ENCODE assay signal across 8 mouse cellular contexts in genomic region chr17:12120268-12120667, GRCm38 (mm10). TPM values are rescaled to one million over a fixed set of nuclear protein-coding genes. Genes with fewer than 3 reads are reported as not detected.
DNase-seq lines count a peak whose midpoint lies in the region; ATAC-seq and TF ChIP-seq lines count a peak whose summit lies in the region.

No protein-coding gene starts in this region.

- no peaks in the 10 kb centered on the region for H3K36me3 ChIP-seq in heart, embryonic 14.5 days (ENCODE audit: control insufficient read depth, insufficient read depth, low read length)
- H3K36me3 ChIP-seq in G1E (replicated peaks): peaks cover 17% of the 10 kb centered on the region
- peaks cover 17% of the 10 kb centered on the region for H3K36me3 ChIP-seq in hindbrain, embryonic 13.5 days
- peaks cover 16% of the 10 kb centered on the region for H3K36me3 ChIP-seq in midbrain, embryonic 12.5 days

- H3K9me3 ChIP-seq in heart, embryonic 14.5 days (ENCODE audit: control insufficient read depth, low read length): peaks cover 4% of the 10 kb centered on the region; the same call in 1 of the 2 replicates
- H3K9me3 ChIP-seq in G1E (replicated peaks): peaks cover 3% of the 10 kb centered on the region; the same call in 1 of the 2 replicates
- H3K9me3 ChIP-seq in hindbrain, embryonic 13.5 days: 0 out of 2 replicates have a peak, but pooled peaks cover 3% of the 10 kb centered on the region
- no peaks in the 10 kb centered on the region for H3K9me3 ChIP-seq in midbrain, embryonic 12.5 days

- peak overlapping the region; percentile 79 for H3K9ac ChIP-seq in heart, embryonic 14.5 days (ENCODE audit: low read length)
- H3K9ac ChIP-seq in hindbrain, embryonic 13.5 days: peak overlapping the region; percentile 83
- H3K9ac ChIP-seq in midbrain, embryonic 12.5 days (replicated peaks): no peak overlapping the region; the same call in 1 of the 2 replicates

- WGBS in heart, embryonic 14.5 days: 42% methylated on average over 5 of the region's 5 CpGs
- 27% methylated on average over 5 of the region's 5 CpGs for WGBS in hindbrain, embryonic 13.5 days
- 38% methylated on average over 5 of the region's 5 CpGs for WGBS in midbrain, embryonic 12.5 days

- no peaks in the 10 kb centered on the region for H3K27me3 ChIP-seq in heart, embryonic 14.5 days (ENCODE audit: control insufficient read depth, insufficient read depth, low read length)
- H3K27me3 ChIP-seq in G1E (ENCODE audit: insufficient read depth, low read length): no peaks in the 10 kb centered on the region
- no peaks in the 10 kb centered on the region for H3K27me3 ChIP-seq in hindbrain, embryonic 13.5 days
- H3K27me3 ChIP-seq in midbrain, embryonic 12.5 days: no peaks in the 10 kb centered on the region

- peaks cover 0 to 11% of the 10 kb centered on the region in 2 experiments; a peak in 2 of 4 replicates for H3K4me1 ChIP-seq in heart, embryonic 14.5 days (ENCODE audit: control insufficient read depth in 2 of 2, insufficient read depth in 2 of 2, low read length in 2 of 2)
- H3K4me1 ChIP-seq in G1E (ENCODE audit: insufficient read depth, low read depth, low read length): peaks cover 51% of the 10 kb centered on the region
- H3K4me1 ChIP-seq in hindbrain, embryonic 13.5 days (replicated peaks): peaks cover 27% of the 10 kb centered on the region
- H3K4me1 ChIP-seq in midbrain, embryonic 12.5 days: peaks cover 21% of the 10 kb centered on the region

- H3K4me3 ChIP-seq in heart, embryonic 14.5 days (ENCODE audit: control insufficient read depth in 1 of 2, insufficient read depth in 1 of 2, low read depth in 1 of 2, low read length in 2 of 2): peak overlapping the region in 1 of 2 experiments; percentile 67; a peak in 2 of 4 replicates
- H3K4me3 ChIP-seq in G1E (ENCODE audit: low read depth, low read length): peak overlapping the region; percentile 75; the same call in 1 of the 2 replicates
- peak overlapping the region; percentile 65 for H3K4me3 ChIP-seq in hindbrain, embryonic 13.5 days
- H3K4me3 ChIP-seq in midbrain, embryonic 12.5 days: peak overlapping the region; percentile 70

- peak overlapping the region; percentile 85 for H3K4me2 ChIP-seq in heart, embryonic 14.5 days (ENCODE audit: low read length)
- peak overlapping the region; percentile 85 for H3K4me2 ChIP-seq in hindbrain, embryonic 13.5 days
- H3K4me2 ChIP-seq in midbrain, embryonic 12.5 days (replicated peaks): peak overlapping the region; percentile 88

- no peak for TF ChIP-seq CTCF in G1E (IDR thresholded peaks at IDR 0.05; ENCODE audit: low read depth, low read length)

- H3K27ac ChIP-seq in heart, embryonic 14.5 days (replicated peaks in 1 of 2; ENCODE audit: control insufficient read depth in 1 of 2, insufficient read depth in 1 of 2, low read depth in 2 of 2, low read length in 2 of 2): no peak overlapping the region
- peak overlapping the region; percentile 19; the same call in 1 of the 2 replicates for H3K27ac ChIP-seq in hindbrain, embryonic 13.5 days
- no peak overlapping the region for H3K27ac ChIP-seq in midbrain, embryonic 12.5 days (replicated peaks)

- no peak for ATAC-seq in heart, embryonic 14.5 days (ENCODE audit: insufficient number of reproducible peaks, insufficient read depth, low FRiP score, low read depth)
- no peak for ATAC-seq in G1E (ENCODE audit: extremely low read depth, insufficient number of reproducible peaks, low FRiP score, poor library complexity, severe bottlenecking)
- no peak for ATAC-seq in hindbrain, embryonic 13.5 days (ENCODE audit: low FRiP score)
- no peak for ATAC-seq in midbrain, embryonic 12.5 days (ENCODE audit: low FRiP score, low read depth)
- ATAC-seq in monocyte, adult 5-6 weeks (replicated peaks; ENCODE audit: insufficient number of reproducible peaks, low FRiP score, low TSS enrichment, poor library complexity, severe bottlenecking): no peak

- DNase-seq in heart, adult 18-20 months: no peak
- no peak for DNase-seq in G1E (ENCODE audit: low spot score)
- DNase-seq in thymus, postnatal 4 days: no peak
- DNase-seq in layer of hippocampus, adult 9-11 months: no peak

RNA-seq across cellular contexts. Expression of gene Agpat4, which starts 1.8 kb away (rescaled TPM):
- polyA plus RNA-seq in heart, embryonic 14.5 days (2014; fragmentation: Nextera tagmentation; extraction: Ambion mirVana): 9.2 and 11.0 TPM in 2 replicates
- total RNA-seq in heart, adult 18-20 months (2021): 1 to 10 TPM; 3.7 to 4.5 TPM
- total RNA-seq in G1E (2014; fragmentation: Nextera tagmentation): 14.0 and 15.9 TPM in 2 replicates
- total RNA-seq in G1E (2017): 10.8 and 11.0 TPM in 2 replicates
- polyA plus RNA-seq in G1E (2012): 6.0 and 7.5 TPM in 2 replicates
- polyA plus RNA-seq in hindbrain, embryonic 13.5 days (2015; fragmentation: Nextera tagmentation; extraction: Ambion mirVana): 55.2 and 60.2 TPM in 2 replicates
- 42.4 and 43.7 TPM in 2 replicates for polyA plus RNA-seq in midbrain, embryonic 12.5 days (2016; fragmentation: Nextera tagmentation; extraction: Ambion mirVana)
- 110 to 154 TPM (median 150 TPM) in 3 replicates for total RNA-seq in monocyte, adult 5-6 weeks (2017)
